ENCODE assay signal across 17 mouse cellular contexts in the genomic region with DNA sequence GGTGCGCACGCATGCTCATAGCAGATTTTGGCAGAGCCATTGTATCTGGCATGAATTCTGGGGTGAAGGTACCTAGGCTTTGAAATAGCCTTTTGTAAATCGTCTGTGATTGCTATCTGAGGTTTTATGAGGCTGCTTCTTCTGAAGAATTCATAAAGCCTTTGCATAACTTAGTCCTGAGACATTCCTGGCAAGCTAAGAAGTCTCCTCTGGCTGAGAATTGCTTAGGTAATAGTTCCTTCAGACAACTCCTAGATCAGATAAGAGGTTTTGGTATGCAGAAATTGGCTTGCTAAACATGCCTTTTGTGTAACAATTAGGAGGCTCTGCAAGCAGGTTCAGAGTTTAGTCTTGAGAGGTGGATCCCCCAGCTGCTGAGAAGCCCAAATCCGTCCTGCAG.
"Had no signal": no experiment of that assay in that cellular context is flagged by ENCODE, and none has a peak within 500 bp of the region (broad histone marks: within the 10 kb centered on the region; RNA-seq: fewer than 3 reads in every experiment).

No protein-coding gene starts in this region.

- H3K9me3 ChIP-seq: kidney, embryonic 15.5 days; limb, embryonic 13.5 days; liver, embryonic 12.5 days; liver, embryonic 15.5 days; lung, embryonic 15.5 days had no signal

- H3K9ac ChIP-seq: kidney, embryonic 15.5 days; limb, embryonic 13.5 days; liver, embryonic 12.5 days; liver, embryonic 15.5 days; lung, embryonic 15.5 days had no signal

- ATAC-seq: liver, embryonic 12.5 days had no signal

- H3K27ac ChIP-seq: kidney, embryonic 15.5 days; limb, embryonic 13.5 days; liver, embryonic 12.5 days; liver, embryonic 15.5 days; lung, embryonic 15.5 days had no signal

- H3K27me3 ChIP-seq: liver, embryonic 12.5 days; liver, embryonic 15.5 days had no signal

- DNase-seq: kidney, adult 8-10 months; kidney, postnatal 10 days; kidney, postnatal 36 days; layer of hippocampus, postnatal 36 days; left cerebral cortex, postnatal 4 days; liver; lung, adult 18-20 months; lung, postnatal 14 days; midbrain, embryonic 14.5 days; thymus, adult 18-20 months; thymus, postnatal 36 days had no signal

- H3K4me1 ChIP-seq: liver, embryonic 12.5 days; liver, embryonic 15.5 days; lung, embryonic 15.5 days had no signal

- H3K4me2 ChIP-seq: kidney, embryonic 15.5 days; limb, embryonic 13.5 days; liver, embryonic 12.5 days; liver, embryonic 15.5 days; lung, embryonic 15.5 days; midbrain, embryonic 11.5 days had no signal

- H3K36me3 ChIP-seq: kidney, embryonic 15.5 days; limb, embryonic 13.5 days; liver, embryonic 12.5 days; liver, embryonic 15.5 days; lung, embryonic 15.5 days had no signal

- H3K4me3 ChIP-seq: kidney, embryonic 15.5 days; limb, embryonic 13.5 days; liver, embryonic 12.5 days; liver, embryonic 15.5 days; lung, embryonic 15.5 days had no signal
